Mouse (Mus musculus) CH12.LX (cell line): ENCODE data around the gene Gstt4. TPM values are rescaled to one million over a fixed set of nuclear protein-coding genes. Genes with fewer than 3 reads are reported as not detected.
A peak's percentile ranks its signal among the peaks of the same experiment; 100 is the strongest.

ENCODE experiments used
- DNase-seq: peaks from one replicate; pipeline ENCODE4 v3.0.0-alpha.2; 2013; ENCODE audit errors: extremely low read depth
- H3K27ac ChIP-seq: 2 replicates; pipeline ENCODE4 v1.5.1; 2012; ENCODE audit warnings: low read depth, mild to moderate bottlenecking, control low read depth, moderate library complexity; ENCODE audit not compliant: insufficient read depth
- H3K27me3 ChIP-seq: replicated peaks from 2 replicates; pipeline ENCODE3; 2012; ENCODE audit warnings: inconsistent platforms
- H3K36me3 ChIP-seq, 2 experiments: replicated peaks in 1 of 2; 2 replicates each; pipeline versions ENCODE3 to v1.6.1; 2012; ENCODE audit warnings: inconsistent platforms in 1 of 2, low read length in 1 of 2, mild to moderate bottlenecking in 1 of 2, mixed read lengths in 1 of 2, moderate library complexity in 1 of 2; ENCODE audit not compliant: control insufficient read depth in 1 of 2, insufficient read depth in 1 of 2
- H3K4me1 ChIP-seq, 2 experiments: 2 replicates each; pipeline ENCODE4 v1.6.1; 2012; ENCODE audit warnings: inconsistent platforms in 1 of 2, moderate library complexity in 1 of 2; ENCODE audit not compliant: insufficient read depth in 2 of 2, control insufficient read depth in 1 of 2
- H3K4me2 ChIP-seq: 2 replicates; pipeline ENCODE4 v1.6.1; 2012; ENCODE audit warnings: low read depth, mild to moderate bottlenecking, control low read depth; ENCODE audit not compliant: poor library complexity, insufficient read depth, severe bottlenecking
- H3K4me3 ChIP-seq, 3 experiments: fragments of 150-350 bp in 1 of 3; sonication (generic) in 1 of 3; replicated peaks in 1 of 3; 2 replicates each; pipeline versions ENCODE3 to v1.5.1; 2011 to 2012; ENCODE audit warnings: low read depth in 2 of 3, low read length in 2 of 3, mild to moderate bottlenecking in 2 of 3, moderate library complexity in 2 of 3, control low read depth in 1 of 3, improper control_type of control experiment in 1 of 3, inconsistent platforms in 1 of 3, mixed read lengths in 1 of 3; ENCODE audit not compliant: poor library complexity in 1 of 3
- H3K79me2 ChIP-seq: replicated peaks from 2 replicates; pipeline ENCODE4 v1.6.1; 2012; ENCODE audit warnings: mild to moderate bottlenecking, moderate library complexity; ENCODE audit not compliant: control insufficient read depth, poor library complexity, insufficient read depth, severe bottlenecking; ENCODE audit errors: extremely low read depth
- H3K9ac ChIP-seq: 2 replicates; pipeline ENCODE4 v1.6.1; 2012; ENCODE audit warnings: low read depth, mild to moderate bottlenecking, control low read depth, moderate library complexity; ENCODE audit not compliant: insufficient read depth
- H3K9me3 ChIP-seq: replicated peaks from 2 replicates; pipeline ENCODE3; 2012; ENCODE audit warnings: low read length, inconsistent platforms, mixed read lengths
- MAX ChIP-seq: IDR thresholded peaks from 2 replicates; pipeline ENCODE4 v1.6.1; 2011; ENCODE audit warnings: low read length, improper control_type of control experiment
- MEF2A ChIP-seq: IDR thresholded peaks from 2 replicates; pipeline ENCODE4 v1.6.1; 2014; ENCODE audit warnings: low read depth, mild to moderate bottlenecking, inconsistent platforms, low read length, improper control_type of control experiment, borderline replicate concordance
- POLR2AphosphoS2 ChIP-seq: IDR thresholded peaks from 2 replicates; pipeline ENCODE4 v1.6.1; 2011; ENCODE audit warnings: low read depth, low read length, improper control_type of control experiment
- RAD21 ChIP-seq: IDR thresholded peaks from 2 replicates; pipeline ENCODE4 v1.6.1; 2011; ENCODE audit warnings: low read depth, mild to moderate bottlenecking, low read length, improper control_type of control experiment, moderate library complexity
- SMC3 ChIP-seq: IDR thresholded peaks from 2 replicates; pipeline ENCODE4 v1.6.1; 2011; ENCODE audit warnings: low read depth, low read length, improper control_type of control experiment
- UBTF ChIP-seq: IDR thresholded peaks from 2 replicates; pipeline ENCODE4 v1.6.1; 2012; ENCODE audit warnings: low read depth, mild to moderate bottlenecking, inconsistent platforms, low read length, improper control_type of control experiment, moderate library complexity
- dilution Hi-C: fragments of 300-500 bp; cut with MboI; formaldehyde crosslinking; loops from 2 replicates; pipeline ENCODE4 v1.14.3; 2020; ENCODE audit warnings: low sequenced_read_pairs; ENCODE audit not compliant: extremely low pct_unique_long_range_greater_than_20kb, extremely low pct_ligation_motif_present
- in situ Hi-C: fragments of 300-500 bp; cut with MboI; formaldehyde crosslinking; loops from 3 replicates; pipeline ENCODE4 v1.14.3; 2019; ENCODE audit warnings: low sequenced_read_pairs, low pct_ligation_motif_present, low pct_unique_long_range_greater_than_20kb, mixed read lengths
- polyA plus RNA-seq: library from polyadenylated mRNA; unstranded; fragments of >175 nt; gene quantifications from 2 replicates; pipeline ENCODE4 v1.2.1, GENCODE M21; 2012; ENCODE audit warnings: low read depth; ENCODE audit not compliant: insufficient read length
- total RNA-seq, 2 experiments: library from RNA; depleted of rRNA; stranded (reverse); fragments of 300-350 nt in 1 of 2; fragments of >200 nt in 1 of 2; gene quantifications; 2 replicates each; pipeline ENCODE4 v1.2.3; 2012 to 2014

Gene Gstt4
- total and polyA plus RNA-seq, 3 experiments: 0.21 to 0.80 (median 0.42) TPM

- Histone ChIP-seq H3K36me3 (peaks cover 15 to 42% of the 10 kb centered on the region in 2 experiments), H3K27ac (no peak overlapping the region), H3K4me2 (no peak overlapping the region), H3K9ac (no peak overlapping the region), H3K4me1 (peaks cover 11 to 26% of the 10 kb centered on the region in 2 experiments), H3K9me3 (peaks cover 4% of the 10 kb centered on the region), H3K27me3 (no peaks in the 10 kb centered on the region)
- DNase-seq: no peak
- in situ Hi-C loops (loop anchor here (10.0 kb wide), 1 partner anchor 112 kb away; no protein-coding TSS in a partner anchor), dilution Hi-C loops (no loop called here)
- peak; percentile 69; the same call in 1 of the 2 replicates for TF ChIP-seq POLR2AphosphoS2
- TF ChIP-seq RAD21: no peak
- TF ChIP-seq, all 38 proteins: peak for 1
- Histone ChIP-seq H3K79me2 (peaks cover 8% of the 10 kb centered on the region), H3K4me3 (no peak overlapping the region)
Measured at GRCm38 (mm10) chr10:75856155-75856907, 34.0 kb upstream of the Gstt4 start.

- dilution Hi-C loops: no loop called here
- H3K9me3 ChIP-seq: peaks cover 4% of the 10 kb centered on the region
- H3K4me1 ChIP-seq: peaks cover 8 to 21% of the 10 kb centered on the region in 2 experiments; a peak in 3 of 4 replicates
- H3K4me3 ChIP-seq: no peak overlapping the region
- no peak overlapping the region for H3K4me2 ChIP-seq
- no peaks in the 10 kb centered on the region for H3K27me3 ChIP-seq
- peaks cover 15 to 42% of the 10 kb centered on the region in 2 experiments for H3K36me3 ChIP-seq
- no peak overlapping the region for H3K9ac ChIP-seq
- DNase-seq: no peak
- peaks cover 8% of the 10 kb centered on the region for H3K79me2 ChIP-seq
- H3K27ac ChIP-seq: no peak overlapping the region
- in situ Hi-C loops: loop anchor here (10.0 kb wide), 1 partner anchor 111 kb away; no protein-coding TSS in a partner anchor
- no peak for TF ChIP-seq MAX
- no peak for TF ChIP-seq MEF2A
Measured at GRCm38 (mm10) chr10:75855416-75855981, 33.2 kb upstream of the Gstt4 start.

DNA sequence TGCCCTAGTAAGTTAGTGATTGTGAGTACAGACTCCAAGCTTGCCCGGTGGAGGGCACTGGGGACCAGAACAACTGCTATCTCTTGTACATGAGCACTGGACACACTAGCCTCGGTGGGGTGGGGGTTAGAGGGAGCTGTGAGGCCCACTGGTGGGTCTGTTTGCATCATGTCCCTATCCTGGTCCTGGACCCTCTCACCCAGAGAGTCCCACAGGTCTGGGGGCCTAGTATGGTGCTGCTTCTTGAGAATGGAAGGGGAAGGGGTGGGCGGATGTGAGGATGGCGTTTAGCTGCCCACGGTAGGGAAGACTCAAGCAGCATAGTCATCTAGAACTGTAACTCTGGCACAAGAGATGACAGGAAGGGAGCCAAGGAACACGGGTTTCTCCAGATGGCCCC is 32.4 kb upstream of the Gstt4 start:
- Histone ChIP-seq H3K79me2 (peaks cover 8% of the 10 kb centered on the region), H3K27me3 (no peaks in the 10 kb centered on the region), H3K4me2 (no peak overlapping the region), H3K36me3 (peaks cover 15 to 42% of the 10 kb centered on the region in 2 experiments), H3K27ac (no peak overlapping the region), H3K4me1 (peaks cover 8 to 18% of the 10 kb centered on the region in 2 experiments; a peak in 3 of 4 replicates), H3K9ac (no peak overlapping the region), H3K9me3 (peaks cover 4% of the 10 kb centered on the region), H3K4me3 (no peak overlapping the region)
- TF ChIP-seq SMC3 (no peak), UBTF (no peak)
- no peak for DNase-seq
- dilution Hi-C loops: no loop called here
- in situ Hi-C loops: loop anchor here (10.0 kb wide), 1 partner anchor 110 kb away; no protein-coding TSS in a partner anchor
